Mouse (Mus musculus) neutrophil, adult 59 days (primary cell): ENCODE measurements around the gene Klk1b1. TPM values are rescaled to one million over a fixed set of nuclear protein-coding genes. Genes with fewer than 3 reads are reported as not detected.

ENCODE experiments used
- total RNA-seq, 2 experiments: library from RNA; stranded (reverse); gene quantifications; 1 replicate in 1 of 2; 2 replicates in 1 of 2; pipeline ENCODE4 v1.2.4; 2023

Klk1b1 gene
- not detected for total RNA-seq

DNA sequence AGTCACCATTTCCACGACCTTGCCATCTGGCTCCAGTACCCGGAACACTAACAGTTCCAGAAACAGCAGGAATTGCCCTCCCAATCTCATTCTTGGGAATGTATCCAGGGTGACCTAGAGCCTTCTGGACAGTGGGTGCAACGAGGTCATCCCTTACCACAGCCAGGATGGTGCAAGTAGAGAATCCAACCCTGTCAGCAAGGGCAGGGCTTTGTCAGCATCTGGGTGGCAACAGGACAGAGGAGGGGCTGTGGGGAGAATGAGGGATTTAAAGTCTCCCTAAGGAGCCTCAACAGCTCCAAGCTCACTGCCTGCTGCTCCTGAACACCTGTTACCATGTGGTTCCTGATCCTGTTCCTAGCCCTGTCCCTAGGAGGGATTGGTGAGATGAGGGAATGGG is at the start of gene Klk1b1:
Gene Klk1b1, plus strand, starts transcription at position 301 of the 400 bp plus-strand sequence.

DNA sequence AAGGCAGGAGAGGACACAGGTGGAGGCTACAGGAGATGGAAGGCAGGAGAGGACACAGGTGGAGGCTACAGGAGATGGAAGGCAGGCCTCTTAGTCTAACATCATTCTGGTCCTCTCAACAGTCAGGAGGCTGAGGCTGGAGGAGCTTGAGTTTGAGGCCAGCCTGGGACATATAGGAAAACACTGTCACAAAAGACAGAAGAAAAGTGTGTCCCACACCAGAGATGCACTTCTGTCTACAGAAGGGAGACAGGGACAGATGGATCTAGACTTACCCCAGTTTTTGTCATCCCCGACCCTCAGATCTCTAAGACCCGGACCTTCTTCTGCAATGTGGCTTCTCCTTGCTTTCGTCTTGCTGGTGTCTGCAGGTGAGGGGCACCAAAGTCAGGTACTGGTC is 33.1 kb upstream of the Klk1b1 start, which contains the start of gene Klk15:
Gene Klk15, plus strand, starts transcription at position 301 of the 400 bp plus-strand sequence.

DNA sequence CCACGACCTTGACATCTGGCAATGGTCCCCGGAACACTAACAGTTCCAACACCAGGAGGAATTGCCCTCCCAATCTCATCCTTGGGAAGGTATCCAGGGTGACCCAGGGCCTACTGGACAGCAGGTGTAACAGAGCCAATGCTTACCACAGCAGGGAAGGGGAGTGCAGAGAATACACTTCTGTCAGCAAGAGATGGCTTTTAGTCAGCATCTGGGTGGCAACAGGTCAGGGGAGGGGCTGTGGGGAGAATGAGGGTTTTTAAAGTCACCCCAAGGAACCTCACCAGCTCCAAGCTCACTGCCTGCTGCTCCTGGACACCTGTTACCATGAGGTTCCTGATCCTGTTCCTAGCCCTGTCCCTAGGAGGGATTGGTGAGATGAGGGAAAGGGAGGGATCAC is 16.2 kb upstream of the Klk1b1 start, which contains the start of gene Klk1b8:
Gene Klk1b8, plus strand, starts transcription at position 301 of the 400 bp plus-strand sequence.

DNA sequence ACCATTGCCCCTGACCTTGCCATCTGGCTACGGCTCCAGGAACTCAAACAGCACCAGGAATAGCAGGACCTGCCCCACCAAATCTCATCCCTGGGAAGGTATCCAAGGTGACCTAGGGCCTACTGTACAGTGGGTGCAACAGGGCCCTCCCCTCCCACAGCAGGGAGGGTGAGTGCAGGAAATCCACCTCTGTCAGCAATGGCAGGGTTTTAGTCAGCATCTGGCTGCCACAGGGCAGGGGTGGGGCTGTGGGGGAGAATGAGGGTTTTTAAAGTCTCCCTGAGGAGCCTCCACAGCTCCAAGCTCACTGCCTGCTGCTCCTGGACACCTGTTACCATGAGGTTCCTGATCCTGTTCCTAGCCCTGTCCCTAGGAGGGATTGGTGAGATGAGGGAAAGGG is 9.2 kb downstream of the Klk1b1 start, which contains the start of gene Klk1b9:
Gene Klk1b9, plus strand, starts transcription at position 301 of the 400 bp plus-strand sequence.

DNA sequence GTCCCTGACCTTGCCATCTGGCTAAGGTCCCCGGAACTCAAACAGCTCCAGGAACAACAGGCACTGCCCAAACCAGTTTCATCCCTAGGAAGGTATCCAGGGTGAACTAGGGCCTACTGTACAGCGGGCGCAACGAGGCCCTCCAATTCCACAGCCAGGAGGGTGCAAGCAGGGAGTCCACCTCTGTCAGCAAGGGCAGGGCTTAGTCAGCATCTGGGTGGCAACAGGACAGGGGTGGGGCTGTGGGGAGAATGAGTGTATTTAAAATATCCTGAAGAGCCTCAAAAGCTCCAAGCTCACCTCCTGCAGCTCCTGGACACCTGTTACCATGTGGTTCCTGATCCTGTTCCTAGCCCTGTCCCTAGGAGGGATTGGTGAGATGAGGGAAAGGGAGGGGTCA is 29.0 kb downstream of the Klk1b1 start, which contains the start of gene Klk1b11:
Gene Klk1b11, plus strand, starts transcription at position 301 of the 400 bp plus-strand sequence.

DNA sequence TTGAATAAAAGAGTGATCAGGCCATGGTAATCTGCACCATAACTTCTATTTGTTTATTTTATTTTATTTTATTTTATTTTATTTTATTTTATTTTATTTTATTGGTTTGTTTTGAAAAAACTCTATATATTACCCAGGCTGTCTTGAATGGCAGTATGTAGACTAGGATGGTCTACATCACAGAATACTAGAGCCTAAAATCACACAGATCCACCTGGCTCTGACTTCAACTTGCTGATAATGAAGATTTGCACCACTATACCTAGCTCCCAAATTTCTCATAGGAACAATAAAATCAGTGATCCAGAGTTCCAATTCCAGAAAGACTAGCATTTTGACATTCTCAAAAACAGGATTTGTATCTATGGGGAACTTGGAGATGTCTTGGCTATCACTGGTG is 45.3 kb downstream of the Klk1b1 start, which contains the start of gene Klk1b26:
Gene Klk1b26, plus strand, starts transcription at position 301 of the 400 bp plus-strand sequence.

Other genes with a start within 250 kb of the Klk1b1 start
- gene Klk12, start 197.9 kb upstream of the Klk1b1 start, total RNA-seq, result not detected
- gene Klk11, start 192.1 kb upstream of the Klk1b1 start, total RNA-seq, result not detected
- not detected for gene Klk10, start 185.7 kb upstream of the Klk1b1 start, total RNA-seq
- gene Klk9, start 174.9 kb upstream of the Klk1b1 start, total RNA-seq, result not detected
- 1 to 10 TPM; 2.1 to 4.1 TPM for gene Klk8, start 169.2 kb upstream of the Klk1b1 start, total RNA-seq
- gene Klk7, start 155.5 kb upstream of the Klk1b1 start, total RNA-seq, result not detected
- gene Klk6, start 142.3 kb upstream of the Klk1b1 start, total RNA-seq, result not detected
- not detected for gene Klk5, start 124.8 kb upstream of the Klk1b1 start, total RNA-seq
- not detected for gene Klk4, start 85.6 kb upstream of the Klk1b1 start, total RNA-seq
- not detected for gene Klk15, start 33.0 kb upstream of the Klk1b1 start, total RNA-seq
- gene Klk1b8, start 16.1 kb upstream of the Klk1b1 start, total RNA-seq, result not detected
- not detected for gene Klk1b9, start 9.3 kb downstream of the Klk1b1 start, total RNA-seq
- not detected for gene Klk1b11, start 29.1 kb downstream of the Klk1b1 start, total RNA-seq
- gene Klk1b26, start 45.4 kb downstream of the Klk1b1 start, total RNA-seq, result not detected
- gene Klk1b27, start 85.5 kb downstream of the Klk1b1 start, total RNA-seq, result not detected
- not detected for gene Klk1b21, start 135.6 kb downstream of the Klk1b1 start, total RNA-seq
- not detected for gene Klk1b22, start 145.9 kb downstream of the Klk1b1 start, total RNA-seq
- not detected for gene Klk1b16, start 170.0 kb downstream of the Klk1b1 start, total RNA-seq
- gene Klk1b24, start 221.5 kb downstream of the Klk1b1 start, total RNA-seq, result not detected
- gene Klk1b3, start 231.4 kb downstream of the Klk1b1 start, total RNA-seq, result not detected
- not detected for gene Klk1b4, start 240.7 kb downstream of the Klk1b1 start, total RNA-seq
- not detected for gene Klk1b5, start 249.2 kb downstream of the Klk1b1 start, total RNA-seq